Mouse (Mus musculus) right cerebral cortex, postnatal 10 days (tissue): Measurements from ENCODE around the gene Pex5.
"Not testable (repeated sequence)": the region's sequence is repeated elsewhere in the genome, so short reads cannot be mapped to it uniquely, and the experiment has no call there.

Experiments used
- DNase-seq, 2 experiments: peaks; one replicate each; pipeline ENCODE4 v3.0.0; 2021; ENCODE audit warnings: low spot score in 2 of 2

Gene Pex5

DNA sequence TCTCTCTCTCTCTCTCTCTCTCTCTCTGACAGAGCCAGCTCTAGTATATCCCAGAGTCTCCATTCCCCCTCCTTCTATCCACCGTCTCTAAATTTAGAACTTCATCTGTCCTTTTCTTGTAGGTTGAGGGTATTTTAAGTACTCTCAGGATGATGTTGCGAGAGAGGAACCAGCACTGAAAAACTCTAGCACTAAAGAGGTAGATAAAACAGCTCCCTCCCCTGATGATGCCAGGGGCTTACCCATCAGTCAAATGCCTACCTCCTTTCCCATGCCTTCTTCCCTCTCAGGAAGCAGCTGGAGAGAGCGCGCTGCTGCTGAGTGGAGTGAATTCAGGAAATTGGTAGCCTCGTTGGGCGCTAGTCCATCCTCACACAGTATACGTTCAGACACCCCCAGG, 12.4 kb upstream of the Pex5 start:
- peak; percentile 58 to 77 for DNase-seq

DNA sequence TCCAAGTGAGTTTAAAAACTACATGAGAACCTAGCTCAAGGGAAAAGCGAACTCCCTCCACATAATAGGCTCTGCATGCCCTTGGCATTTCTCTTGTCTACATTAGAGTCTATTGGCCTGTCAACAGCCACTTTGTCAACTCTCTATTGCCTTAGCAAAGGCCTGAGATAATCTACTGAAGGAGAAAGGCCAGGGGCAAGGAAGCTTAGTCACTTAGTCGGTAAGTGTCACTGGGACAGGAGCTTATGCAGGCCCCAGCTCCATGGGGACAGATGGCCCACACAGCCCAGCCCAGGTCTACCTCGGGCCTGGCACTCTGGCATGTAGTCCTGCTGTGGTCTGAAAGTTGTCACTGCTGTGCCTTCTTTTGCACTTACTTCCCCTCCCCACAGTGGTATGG, 11.7 kb upstream of the Pex5 start:
- no peak for DNase-seq

DNA sequence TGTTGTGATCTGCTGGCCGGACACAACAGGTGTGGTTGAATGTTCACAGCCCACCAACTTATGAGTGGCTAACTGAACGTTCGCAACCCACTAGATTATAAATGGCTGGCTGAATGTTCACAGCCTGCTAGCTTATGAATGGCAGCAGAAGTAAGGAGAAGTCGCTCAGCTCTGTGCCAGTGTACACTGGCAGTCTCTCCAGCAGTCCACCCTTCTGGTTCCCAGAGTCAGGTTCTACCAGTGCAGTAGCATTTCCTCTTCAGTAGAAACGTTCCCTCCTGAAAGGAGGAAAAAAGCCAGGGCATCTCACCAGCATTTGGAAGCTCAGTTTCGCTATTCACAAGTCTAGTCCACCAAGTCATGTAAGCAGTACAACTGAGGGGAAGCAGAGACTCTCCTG, 10.7 kb upstream of the Pex5 start:
- DNase-seq, result no peak

DNA sequence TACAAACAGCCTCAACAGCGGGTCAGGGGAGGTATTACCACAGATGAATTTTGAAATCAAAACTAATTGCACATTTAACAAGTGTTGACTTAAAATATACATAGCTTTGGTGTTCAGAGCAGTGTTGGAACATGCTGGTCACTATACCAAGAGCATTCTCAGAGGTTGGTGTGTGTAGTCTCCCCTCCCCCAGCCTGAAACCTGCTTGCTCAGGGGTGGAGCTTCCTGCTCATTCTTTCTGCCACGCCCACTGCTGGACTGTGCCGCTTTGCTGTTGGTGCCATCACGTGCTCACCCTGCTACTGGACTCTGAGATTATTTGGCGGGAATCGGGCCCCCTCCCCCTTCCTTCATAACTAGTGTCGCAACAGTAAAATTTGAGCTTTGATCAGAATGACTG, 10.2 kb upstream of the Pex5 start:
- not testable (repeated sequence) for DNase-seq

DNA sequence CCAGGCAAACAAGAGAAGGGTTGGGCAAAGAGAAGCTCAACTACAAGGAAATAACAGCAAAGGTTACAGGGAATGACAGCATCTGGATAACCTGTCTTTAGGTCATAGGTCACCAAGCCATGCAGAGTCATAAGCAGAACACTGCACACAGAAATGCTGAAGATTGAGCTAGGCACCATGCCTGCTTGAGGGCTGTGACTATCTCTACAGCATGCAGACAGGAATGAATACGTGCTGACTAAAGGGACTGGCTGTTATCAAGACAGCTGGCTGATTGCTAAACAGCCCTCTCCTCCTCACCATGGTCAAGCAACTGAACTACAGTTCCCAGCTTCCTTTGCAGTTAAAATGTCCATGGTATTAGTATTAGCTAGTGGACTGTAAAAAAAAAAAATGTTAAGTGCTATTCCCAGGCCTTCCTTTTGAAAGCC, 9.2 kb upstream of the Pex5 start:
- DNase-seq, result no peak

DNA sequence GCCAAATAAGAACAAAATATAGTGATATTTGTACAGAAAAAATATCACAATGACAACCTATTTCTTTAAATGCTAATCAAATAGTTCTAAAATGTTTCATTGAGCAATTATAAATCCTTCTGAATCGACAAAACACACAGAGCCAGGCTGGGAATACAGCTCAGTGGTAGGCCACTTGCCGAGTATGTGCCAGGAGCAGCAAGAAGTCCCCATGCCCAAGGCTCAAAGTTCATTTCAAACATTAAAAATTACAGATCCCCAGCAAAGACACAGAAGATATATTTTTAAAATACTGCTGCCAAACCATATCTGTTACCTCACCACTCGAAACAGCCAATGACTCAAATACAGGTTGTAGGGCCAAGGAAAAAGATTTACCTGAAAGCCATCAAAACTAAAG, 3.8 kb upstream of the Pex5 start:
- DNase-seq, result no peak

DNA sequence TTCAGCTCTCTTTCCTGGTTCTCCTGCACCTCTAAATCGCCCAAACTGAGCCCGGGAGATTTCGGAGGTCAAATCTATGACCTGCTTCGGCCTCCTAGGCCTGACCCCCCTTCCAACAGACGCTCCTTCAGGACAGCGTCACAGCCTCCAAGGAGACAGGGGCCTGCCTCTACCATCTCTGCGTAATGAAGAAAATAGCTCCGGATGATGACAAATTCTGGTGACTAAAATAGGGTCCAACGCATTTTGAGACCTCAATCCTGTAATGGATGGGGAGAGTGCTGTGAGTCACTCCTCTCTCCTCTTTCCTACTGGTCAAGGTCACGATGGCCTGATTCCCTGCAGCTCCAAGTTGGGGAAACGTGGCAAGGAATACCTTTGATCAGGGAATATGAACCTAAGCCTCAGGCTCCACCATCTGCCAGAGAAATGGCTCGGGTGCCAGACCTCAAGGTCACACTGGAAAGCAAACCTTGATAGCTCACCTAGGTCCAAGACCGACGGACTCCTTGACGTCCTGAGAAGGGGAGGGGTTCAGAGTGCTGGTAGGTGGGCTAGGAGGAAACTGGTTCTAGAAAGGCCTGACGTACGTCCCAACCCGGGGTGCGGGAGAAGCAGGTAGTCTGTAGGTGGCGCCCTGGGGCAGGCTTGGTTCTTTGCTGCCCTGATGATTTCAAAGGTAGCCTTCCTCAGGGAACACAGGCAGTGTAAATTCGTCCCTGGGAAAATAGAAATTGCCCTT, 651 bp upstream of the Pex5 start:
- DNase-seq, result peak; percentile 89 to 90

DNA sequence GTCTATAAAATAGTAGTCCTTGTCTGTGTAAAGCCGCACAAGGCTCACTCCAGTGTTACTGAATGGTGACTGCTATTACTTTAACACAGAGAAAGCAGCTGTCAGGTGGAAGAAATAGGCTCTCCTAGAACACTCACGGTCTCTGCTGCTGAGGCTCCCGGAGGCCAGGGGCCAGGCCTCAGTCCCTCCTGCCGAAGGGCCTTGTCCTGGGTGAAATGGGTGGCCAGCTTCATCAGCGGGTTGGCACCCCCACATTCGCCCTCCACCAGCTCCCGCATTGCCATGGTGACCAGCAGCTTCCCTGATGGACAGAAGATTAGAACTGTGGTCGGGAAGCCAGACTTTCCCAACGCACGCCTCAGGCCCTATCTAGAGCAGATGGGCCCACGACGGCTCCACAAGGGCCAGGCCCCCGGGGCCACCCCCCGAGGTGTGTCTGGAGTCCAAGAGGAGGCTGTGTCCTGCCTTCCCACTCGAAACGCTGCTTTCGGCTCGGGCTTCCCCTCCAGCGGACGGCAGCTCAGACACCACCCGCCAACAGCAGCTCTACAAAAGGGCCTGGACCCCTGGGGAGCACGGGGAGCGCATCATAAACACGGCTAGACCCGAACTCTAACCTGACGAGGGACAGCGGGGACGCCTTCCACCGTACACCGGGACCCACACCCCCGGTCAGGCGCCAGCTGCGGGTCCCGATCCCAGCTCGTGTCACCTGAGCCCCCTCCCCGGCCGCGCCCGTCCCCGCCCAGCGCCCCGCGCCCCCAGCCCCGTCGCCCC, 529 bp downstream of the Pex5 start:
- peak; percentile 55 to 70 for DNase-seq

DNA sequence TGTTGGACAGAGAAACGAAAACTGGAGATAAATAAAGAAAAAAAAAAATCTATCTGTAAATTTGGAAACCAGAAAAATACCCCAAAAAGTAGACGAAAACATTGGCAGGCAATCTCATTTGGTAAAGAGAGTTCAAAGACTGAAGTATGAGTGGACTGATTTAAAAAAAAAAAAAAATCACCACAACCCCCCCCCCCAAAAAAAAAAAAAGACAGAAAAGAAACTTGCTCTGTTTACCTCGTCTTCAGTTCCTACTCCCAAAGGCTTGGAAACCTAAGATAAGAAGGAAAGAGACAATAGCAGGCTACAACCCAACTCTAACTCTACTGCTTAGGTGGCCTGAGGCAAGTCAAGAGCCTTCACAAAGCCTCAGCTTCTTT, 1.1 kb downstream of the Pex5 start:
- no peak for DNase-seq

DNA sequence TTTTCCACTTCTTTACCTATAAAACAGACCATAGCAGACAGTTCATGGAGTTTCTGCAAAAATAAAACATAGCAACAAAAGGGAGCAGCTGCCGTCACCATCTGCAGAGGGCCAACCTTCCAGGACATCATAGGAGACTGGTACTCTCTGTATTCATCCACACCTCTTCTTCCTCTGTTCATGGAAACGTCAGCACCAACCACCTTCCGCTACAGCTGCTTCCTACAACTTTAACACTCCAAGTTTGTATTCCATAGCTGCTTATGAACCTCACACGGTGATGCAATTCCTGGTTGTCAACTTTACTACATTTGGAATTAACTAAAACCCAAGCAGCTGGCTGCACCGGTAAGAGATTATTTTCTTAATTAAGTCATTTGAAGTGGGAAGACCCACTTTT, 6.5 kb downstream of the Pex5 start:
- peak in 1 of 2 experiments; percentile 19 for DNase-seq

DNA sequence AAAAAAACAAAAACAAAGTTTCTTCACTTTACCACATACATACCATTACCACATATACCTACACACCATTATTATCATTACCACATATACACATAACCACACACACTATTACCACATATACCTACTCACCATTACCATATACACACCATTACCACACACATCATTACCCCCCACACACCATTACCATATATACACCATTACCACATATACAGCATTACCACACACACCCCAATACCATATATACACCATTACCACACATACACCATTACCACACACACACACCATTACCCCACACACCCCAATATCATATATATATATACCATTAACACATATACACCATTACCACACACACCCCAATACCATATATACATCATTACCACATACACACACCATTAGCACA, 7.7 kb downstream of the Pex5 start:
- DNase-seq, result no peak

DNA sequence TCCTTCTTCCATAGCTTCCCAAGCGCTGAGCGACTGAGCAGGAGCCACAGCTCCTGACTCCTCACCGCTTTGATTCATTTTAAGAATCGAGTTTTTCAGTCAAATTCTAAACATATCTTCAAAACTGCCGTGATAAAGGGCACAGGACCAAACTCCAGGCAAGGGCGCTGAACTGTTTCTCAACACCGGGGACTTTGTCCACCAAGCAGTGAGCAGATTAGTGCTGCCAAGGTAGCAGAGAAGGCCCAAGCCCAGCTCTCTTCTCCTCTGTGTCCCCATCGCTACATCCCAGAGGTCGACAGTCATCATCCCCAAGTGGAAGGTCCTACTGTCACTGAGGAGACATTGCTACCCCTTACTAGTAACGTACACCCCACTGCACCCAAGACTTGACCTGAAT, 8.5 kb downstream of the Pex5 start:
- peak in 1 of 2 experiments; percentile 18 for DNase-seq

DNA sequence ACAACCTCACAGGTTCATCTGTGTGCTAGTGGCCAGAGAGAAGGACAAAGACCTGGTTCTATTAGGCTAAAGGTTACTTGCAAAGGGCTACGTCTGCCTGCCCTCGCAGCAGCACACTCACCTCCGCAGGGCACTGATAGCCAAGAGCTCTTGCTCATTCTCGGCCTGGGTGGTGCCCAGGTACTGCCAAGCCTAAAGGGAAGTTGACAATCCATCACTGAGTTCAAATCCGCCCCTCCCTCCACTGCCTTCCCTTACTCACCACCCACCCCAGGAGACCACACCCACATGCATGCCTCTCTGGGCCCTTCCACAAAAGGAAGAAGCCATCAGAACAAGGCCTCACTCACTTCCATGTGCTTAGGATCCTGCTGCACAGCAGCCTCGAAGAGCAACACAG, 15.1 kb downstream of the Pex5 start:
- peak in 1 of 2 experiments; percentile 19 for DNase-seq

DNA sequence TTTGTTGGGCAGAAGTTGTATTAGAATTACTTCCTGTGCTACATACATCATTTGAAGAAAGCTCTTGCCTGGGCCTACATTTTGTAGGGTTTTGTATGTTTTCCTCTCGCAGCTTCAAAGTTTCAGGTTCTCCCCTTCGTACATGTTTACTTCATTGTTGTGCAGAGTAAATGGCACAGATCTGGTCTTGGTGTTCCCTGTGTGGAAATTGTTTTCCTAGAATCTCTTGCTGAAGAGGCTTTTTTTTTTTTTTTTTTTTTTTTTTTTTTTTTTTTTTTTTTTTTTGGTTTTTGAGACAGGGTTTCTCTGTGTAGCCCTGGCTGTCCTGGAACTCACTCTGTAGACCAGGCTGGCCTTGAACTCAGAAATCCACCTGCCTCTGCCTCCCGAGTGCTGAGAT, 19.9 kb downstream of the Pex5 start:
- DNase-seq, result not testable (repeated sequence)

DNA sequence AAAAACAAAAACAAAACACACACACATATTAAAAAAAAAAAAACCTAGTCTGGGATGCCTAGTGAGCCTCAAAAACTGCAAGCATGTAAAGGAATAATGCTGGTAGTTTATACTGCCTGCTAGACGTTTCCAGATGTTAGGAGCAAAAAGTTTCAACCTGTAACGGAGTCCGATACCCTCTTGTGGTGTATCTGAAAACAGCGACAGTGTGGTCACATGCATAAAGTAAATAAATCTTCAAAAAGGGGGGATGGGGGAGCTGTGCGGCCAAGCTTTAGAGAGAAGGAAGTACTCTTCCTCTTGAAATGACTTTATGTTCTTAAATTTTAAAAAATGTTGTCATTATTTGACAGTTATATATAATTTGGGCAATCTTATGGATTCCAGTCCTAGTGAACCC, 34.7 kb downstream of the Pex5 start:
- no peak for DNase-seq

DNA sequence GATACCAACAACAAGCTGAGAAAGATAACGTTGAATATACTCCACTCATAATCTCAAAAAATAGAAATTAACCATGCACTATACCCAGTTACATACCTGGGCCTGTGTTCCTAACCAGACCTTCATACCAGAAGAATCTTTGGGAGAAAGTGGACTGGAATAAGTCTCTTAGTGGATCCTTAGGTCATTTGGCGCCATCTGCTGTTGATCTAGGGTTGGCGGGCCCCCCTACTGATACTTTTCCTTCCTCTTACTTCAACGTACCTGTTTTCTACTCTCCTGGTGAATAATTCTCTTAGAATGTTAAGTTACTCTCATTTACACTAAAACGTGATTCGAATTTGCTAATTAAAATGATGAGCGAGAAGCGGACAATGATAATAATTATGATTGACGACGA, 35.5 kb downstream of the Pex5 start:
- peak; percentile 69 to 79 for DNase-seq

DNA sequence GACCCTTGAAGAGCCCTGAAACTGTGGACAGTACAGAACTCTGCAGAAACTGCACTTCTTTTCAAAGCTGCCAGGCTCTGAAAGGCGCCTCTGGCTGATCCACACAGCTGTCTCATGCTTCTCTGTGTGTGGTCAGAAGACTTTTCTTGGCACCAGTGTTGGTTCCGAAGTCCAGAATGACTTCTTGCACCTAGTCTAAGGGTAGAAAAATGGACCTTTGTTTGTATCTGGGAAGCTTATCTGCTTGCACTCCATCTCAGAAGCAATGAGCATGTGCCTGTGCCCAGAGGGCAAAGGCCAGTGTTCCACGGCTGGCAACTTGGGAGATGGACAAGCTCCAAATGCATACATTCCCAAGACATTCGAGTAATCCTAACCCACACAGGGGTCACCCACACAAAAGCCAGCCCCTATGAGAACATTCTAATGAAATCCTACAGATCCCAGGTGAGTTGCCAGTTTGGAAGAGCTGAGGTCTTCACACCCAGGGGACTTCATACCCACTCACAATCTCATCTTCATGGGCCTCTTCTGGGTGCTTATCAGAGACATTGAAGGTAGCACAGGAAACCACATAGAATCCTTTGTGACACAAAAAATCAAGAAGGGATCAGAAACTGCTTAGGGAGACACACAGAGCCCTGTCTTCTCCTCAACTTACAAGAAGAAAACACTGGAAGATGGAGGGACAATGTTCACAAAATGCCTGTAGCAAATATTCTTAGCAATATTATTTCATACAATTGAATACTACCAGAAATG, 37.2 kb downstream of the Pex5 start:
- DNase-seq, result no peak

DNA sequence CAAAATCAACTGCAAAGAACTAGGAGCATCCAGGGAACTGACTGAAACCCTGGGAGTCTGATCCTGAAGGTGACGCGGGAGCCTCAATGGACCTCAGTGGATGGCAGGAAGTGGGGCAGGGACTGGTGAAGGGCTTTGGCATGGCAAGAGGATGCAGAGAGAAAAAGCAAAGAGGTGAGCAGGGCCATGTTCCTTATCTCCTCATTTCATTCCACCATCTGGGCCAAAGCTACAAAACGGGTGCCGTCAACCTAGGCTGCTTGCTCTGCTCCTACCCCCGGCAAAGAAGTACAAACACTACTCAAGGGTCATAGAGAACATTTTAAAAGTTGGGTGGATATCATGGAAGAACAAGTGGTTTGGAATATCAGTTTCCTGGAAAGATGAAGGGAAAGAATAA, 38.6 kb downstream of the Pex5 start:
- no peak for DNase-seq

DNA sequence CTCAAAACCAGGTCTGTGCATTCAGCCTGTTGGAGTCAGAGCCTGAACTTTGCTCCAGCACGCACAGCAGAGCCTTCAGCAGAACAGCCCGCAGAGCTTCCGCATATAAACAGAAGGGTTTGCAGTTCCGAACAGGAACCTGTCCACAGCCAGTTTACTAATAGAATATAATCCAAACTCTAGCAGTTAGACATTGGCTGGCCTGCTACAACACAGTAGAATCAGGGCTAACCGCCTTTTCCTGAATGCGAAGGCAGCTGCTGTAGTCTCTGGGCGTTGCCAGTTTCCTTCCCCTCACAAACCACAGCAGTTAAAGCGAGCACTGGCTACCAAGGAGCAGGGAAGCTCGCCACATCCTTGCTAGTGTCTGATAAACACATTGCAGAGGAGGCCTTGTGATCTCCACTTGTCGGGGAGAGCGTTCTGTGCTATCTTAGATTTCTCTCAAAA, 39.4 kb downstream of the Pex5 start:
- DNase-seq, result no peak

DNA sequence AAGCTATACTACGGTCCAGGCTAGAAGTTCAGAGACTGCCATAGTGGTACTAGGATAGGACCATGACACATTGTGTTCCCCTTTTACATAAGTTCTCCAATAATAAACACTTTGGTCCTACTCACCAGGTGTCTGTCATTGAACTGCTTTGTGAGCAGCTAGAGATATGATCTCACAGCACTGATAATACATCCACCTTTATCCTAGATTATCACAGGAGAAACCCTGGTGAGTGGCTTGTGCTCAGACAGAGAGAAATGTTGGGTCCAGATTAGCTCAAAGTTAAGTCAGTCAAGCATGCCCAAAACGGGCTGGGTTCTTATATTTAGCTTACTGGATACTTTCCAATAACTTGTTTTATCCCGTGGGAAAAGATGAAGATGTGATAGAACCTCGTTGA, 40.2 kb downstream of the Pex5 start:
- DNase-seq, result no peak

DNA sequence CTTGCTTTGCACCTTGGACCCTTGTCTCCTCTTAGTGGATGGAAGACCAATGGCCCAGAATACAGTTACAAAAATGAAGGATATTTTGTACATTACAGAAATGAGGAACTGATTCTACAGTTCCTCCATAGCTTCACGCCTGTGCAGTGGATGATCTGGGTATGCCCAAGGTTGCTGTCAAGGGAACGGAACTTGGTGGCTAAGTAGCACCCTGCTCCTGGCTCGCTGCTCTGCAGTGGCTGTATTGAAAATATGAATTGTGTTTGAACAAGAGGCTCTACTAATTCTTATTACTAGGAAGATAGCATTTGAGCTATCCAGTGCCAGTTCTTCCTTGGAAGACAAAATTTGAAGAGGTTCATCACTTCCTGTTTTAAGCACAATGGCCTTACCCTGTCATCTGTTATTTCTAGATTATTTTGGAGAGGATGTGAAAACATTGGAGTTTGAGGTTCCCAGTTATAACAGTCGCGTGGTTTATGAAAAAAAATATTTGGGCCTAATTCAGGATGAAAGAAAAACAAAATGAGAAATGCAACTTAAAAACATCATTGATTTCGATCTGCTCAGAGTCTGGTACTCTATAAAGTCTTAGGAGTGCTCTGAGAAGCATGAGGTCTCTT, 41.2 kb downstream of the Pex5 start:
- DNase-seq, result no peak

DNA sequence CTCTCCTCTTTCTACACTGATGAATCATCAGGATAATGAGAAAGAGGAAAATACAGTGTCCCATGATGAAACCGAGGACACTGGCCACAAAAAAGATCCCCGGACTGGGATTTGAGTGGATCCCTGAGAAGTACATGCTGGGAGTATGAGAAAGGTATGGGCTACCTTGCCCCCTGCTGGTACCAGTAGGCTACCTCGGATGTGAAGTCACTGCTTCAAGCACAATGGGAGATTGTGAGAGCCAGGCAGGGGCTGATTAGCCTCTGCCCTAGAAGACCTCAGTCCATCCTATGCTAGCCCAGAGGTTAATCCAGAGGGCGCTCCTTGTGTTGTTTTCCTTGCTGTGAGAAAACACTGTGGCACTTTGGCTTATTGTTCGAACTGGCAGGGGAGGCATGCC, 50.5 kb downstream of the Pex5 start:
- no peak for DNase-seq
